In the genomic region with DNA sequence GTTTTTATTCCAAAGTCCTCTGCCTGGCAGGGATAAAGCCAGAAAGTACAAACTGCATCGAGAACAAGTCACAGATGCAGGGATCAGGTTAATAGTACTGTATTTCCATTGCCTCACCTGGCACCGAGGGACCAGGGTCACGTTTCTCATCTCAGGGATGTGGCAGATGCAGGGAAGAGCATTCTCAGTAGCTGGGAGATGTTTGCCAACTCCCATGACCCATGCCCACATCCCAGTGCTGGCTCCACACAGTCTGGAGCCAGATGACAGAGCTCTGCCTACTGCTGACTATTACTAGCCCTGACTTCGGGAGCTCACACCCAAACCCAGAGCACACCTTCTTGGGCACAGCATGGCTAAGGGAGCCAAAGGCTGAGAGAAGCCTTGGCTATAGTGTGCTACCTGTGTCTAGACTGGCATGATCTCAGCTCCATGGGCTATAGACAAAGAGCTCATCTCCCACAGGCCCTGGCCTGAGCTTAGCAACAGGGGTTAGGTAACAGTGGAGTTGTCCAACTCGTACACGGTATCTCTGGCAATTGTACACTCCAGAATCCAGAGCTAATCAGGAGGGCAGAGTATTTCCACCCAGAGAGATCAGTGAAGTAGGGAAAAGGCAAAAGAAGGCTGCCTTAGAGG, we compare ENCODE assay signal across 11 mouse cellular contexts. TPM values are rescaled to one million over a fixed set of nuclear protein-coding genes. Genes with fewer than 3 reads are reported as not detected.
A peak's percentile ranks its signal among the peaks of the same experiment; 100 is the strongest.
DNase-seq lines count a peak whose midpoint lies in the region; ATAC-seq lines count a peak whose summit lies in the region.
"Had no signal": no experiment of that assay in that cellular context is flagged by ENCODE, and none has a peak within 500 bp of the region (broad histone marks: within the 10 kb centered on the region; RNA-seq: fewer than 3 reads in every experiment).

No protein-coding gene starts in this region.

- no peak overlapping the region for H3K9ac ChIP-seq in kidney, embryonic 16.5 days (replicated peaks; ENCODE audit: low read length)
- peak overlapping the region; percentile 19; the same call in 1 of the 2 replicates for H3K9ac ChIP-seq in hindbrain, embryonic 11.5 days (ENCODE audit: low read depth, low read length)
- H3K9ac ChIP-seq in midbrain, embryonic 15.5 days: 0 out of 2 replicates have a peak overlapping the region, but pooled peaks have one; percentile 20

- no peak overlapping the region for H3K27ac ChIP-seq in kidney, embryonic 16.5 days (ENCODE audit: low read length)
- peak overlapping the region; percentile 55 for H3K27ac ChIP-seq in hindbrain, embryonic 11.5 days (ENCODE audit: low read depth, low read length)
- peak overlapping the region; percentile 70 for H3K27ac ChIP-seq in midbrain, embryonic 15.5 days

- no peak overlapping the region for H3K4me2 ChIP-seq in kidney, embryonic 16.5 days (replicated peaks; ENCODE audit: low read depth, low read length)
- H3K4me2 ChIP-seq in hindbrain, embryonic 11.5 days (replicated peaks; ENCODE audit: low read depth, low read length): no peak overlapping the region
- H3K4me2 ChIP-seq in midbrain, embryonic 15.5 days: no peak overlapping the region

- H3K9me3 ChIP-seq in kidney, embryonic 16.5 days (ENCODE audit: low read length): no peaks in the 10 kb centered on the region
- no peaks in the 10 kb centered on the region for H3K9me3 ChIP-seq in hindbrain, embryonic 11.5 days (ENCODE audit: control insufficient read depth, low read length)
- H3K9me3 ChIP-seq in midbrain, embryonic 15.5 days: no peaks in the 10 kb centered on the region

- H3K4me3 ChIP-seq in kidney, embryonic 16.5 days (ENCODE audit: low read length): no peak overlapping the region
- no peak overlapping the region for H3K4me3 ChIP-seq in hindbrain, embryonic 11.5 days (ENCODE audit: low read depth, low read length)
- H3K4me3 ChIP-seq in midbrain, embryonic 15.5 days: no peak overlapping the region

- H3K36me3 ChIP-seq in kidney, embryonic 16.5 days (ENCODE audit: insufficient read depth, low read length): no peaks in the 10 kb centered on the region; the same call in 1 of the 2 replicates
- H3K36me3 ChIP-seq in hindbrain, embryonic 11.5 days (ENCODE audit: control insufficient read depth, insufficient read depth, low read length): 0 out of 2 replicates have a peak, but pooled peaks cover 2% of the 10 kb centered on the region
- no peaks in the 10 kb centered on the region for H3K36me3 ChIP-seq in midbrain, embryonic 15.5 days (replicated peaks)

- H3K27me3 ChIP-seq in kidney, embryonic 16.5 days (ENCODE audit: insufficient read depth, low read length): no peaks in the 10 kb centered on the region
- no peaks in the 10 kb centered on the region for H3K27me3 ChIP-seq in hindbrain, embryonic 11.5 days (ENCODE audit: control insufficient read depth, insufficient read depth, low read length)
- H3K27me3 ChIP-seq in midbrain, embryonic 15.5 days (replicated peaks): no peaks in the 10 kb centered on the region

- DNase-seq in cerebellum, adult 9-11 months: peak; percentile 41
- no peak for DNase-seq in cerebellum, postnatal 25 days
- DNase-seq in kidney, adult 9 months: peak; percentile 65
- no peak for DNase-seq in hindbrain, embryonic 11.5 days (ENCODE audit: low spot score)
- no peak for DNase-seq in Muller cell, postnatal 12 days (ENCODE audit: inconsistent ontology term)
- DNase-seq in adrenal gland, postnatal 4 days (ENCODE audit: low spot score in 2 of 2): no peak
- DNase-seq: adrenal gland, postnatal 25 days; left cerebral cortex, postnatal 4 days had no signal

- 78% methylated on average over 6 of the region's 6 CpGs for WGBS in kidney, embryonic 16.5 days
- WGBS in hindbrain, embryonic 11.5 days: 94% methylated on average over 6 of the region's 6 CpGs
- WGBS in midbrain, embryonic 15.5 days: 70% methylated on average over 6 of the region's 6 CpGs

- no peak for ATAC-seq in kidney, embryonic 16.5 days (ENCODE audit: low FRiP score, low TSS enrichment)
- no peak for ATAC-seq in hindbrain, embryonic 11.5 days (ENCODE audit: low FRiP score)
- ATAC-seq in midbrain, embryonic 15.5 days (replicated peaks): no peak
- ATAC-seq: intestine, postnatal 0 days had no signal

- H3K4me1 ChIP-seq in kidney, embryonic 16.5 days (ENCODE audit: insufficient read depth, low read length): peaks cover 65% of the 10 kb centered on the region
- peaks cover 18% of the 10 kb centered on the region for H3K4me1 ChIP-seq in hindbrain, embryonic 11.5 days (replicated peaks; ENCODE audit: control insufficient read depth, insufficient read depth, low read length)
- peaks cover 68% of the 10 kb centered on the region for H3K4me1 ChIP-seq in midbrain, embryonic 15.5 days

RNA-seq across cellular contexts. Expression of gene Tmcc2, which starts 18.1 kb away (rescaled TPM):
- 8.3 and 8.6 TPM in 2 replicates for polyA plus RNA-seq in kidney, embryonic 16.5 days (2015; fragmentation: Nextera tagmentation; extraction: Ambion mirVana)
- 12.0 and 14.1 TPM in 2 replicates for polyA plus RNA-seq in hindbrain, embryonic 11.5 days (2014; fragmentation: Nextera tagmentation; extraction: Ambion mirVana)
- 38.4 and 39.4 TPM in 2 replicates for polyA plus RNA-seq in midbrain, embryonic 15.5 days (2015; fragmentation: Nextera tagmentation; extraction: Ambion mirVana)
- total RNA-seq in adrenal gland, postnatal 4 days (2021): 10 to 100 TPM; 32.8 to 50.6 TPM

RNA-seq across cellular contexts. Expression of gene Dstyk, which starts 44.3 kb away (rescaled TPM):
- polyA plus RNA-seq in kidney, embryonic 16.5 days (2015; fragmentation: Nextera tagmentation; extraction: Ambion mirVana): 16.9 and 18.6 TPM in 2 replicates
- 11.5 and 12.3 TPM in 2 replicates for polyA plus RNA-seq in hindbrain, embryonic 11.5 days (2014; fragmentation: Nextera tagmentation; extraction: Ambion mirVana)
- polyA plus RNA-seq in midbrain, embryonic 15.5 days (2015; fragmentation: Nextera tagmentation; extraction: Ambion mirVana): 12.1 and 12.4 TPM in 2 replicates
- 10 to 100 TPM; 28.3 to 29.0 TPM for total RNA-seq in adrenal gland, postnatal 4 days (2021)

RNA-seq across cellular contexts. Expression of gene Nuak2, which starts 57.1 kb away (rescaled TPM):
- polyA plus RNA-seq in kidney, embryonic 16.5 days (2015; fragmentation: Nextera tagmentation; extraction: Ambion mirVana): 4.3 and 5.5 TPM in 2 replicates
- polyA plus RNA-seq in hindbrain, embryonic 11.5 days (2014; fragmentation: Nextera tagmentation; extraction: Ambion mirVana): 33.1 and 39.3 TPM in 2 replicates
- 26.1 and 27.9 TPM in 2 replicates for polyA plus RNA-seq in midbrain, embryonic 15.5 days (2015; fragmentation: Nextera tagmentation; extraction: Ambion mirVana)
- total RNA-seq in adrenal gland, postnatal 4 days (2021): 1 to 10 TPM; 3.3 to 7.4 TPM

Comparison
In these comparisons a context has a peak if more than half of its experiments do, and no peak if none do; other contexts are left out.
1. DNase-seq: peak in cerebellum, adult 9-11 months (single experiment) and kidney, adult 9 months (single experiment); none in cerebellum, postnatal 25 days (0 of 2), hindbrain, embryonic 11.5 days (single experiment), Muller cell, postnatal 12 days (single experiment) and adrenal gland, postnatal 4 days (0 of 2).